Mouse (Mus musculus): ENCODE results near the gene Plxna1.

DNA sequence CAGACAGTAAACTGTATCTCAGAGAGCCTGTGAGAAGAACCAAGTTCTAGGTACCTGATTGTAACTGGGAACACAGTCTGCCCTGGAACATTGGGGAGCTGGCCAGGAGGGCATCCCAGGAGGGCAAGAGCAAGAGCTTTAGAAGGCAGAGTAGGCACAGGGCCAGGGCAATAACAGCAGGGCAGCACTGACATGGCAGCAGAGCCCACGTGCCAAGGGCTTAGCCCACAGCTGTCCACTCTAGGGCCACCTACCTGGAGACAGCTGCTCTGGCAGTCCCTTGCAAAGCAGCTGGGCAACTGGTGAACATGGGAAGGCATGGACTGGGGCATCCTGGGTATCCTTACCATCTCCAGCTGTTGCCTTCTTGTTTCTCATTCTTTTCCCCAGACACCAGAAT, 14.6 kb downstream of the Plxna1 start:
- no peak for TF ChIP-seq CTCF (conservative IDR thresholded peaks at IDR 0.05; ENCODE audit: low read length)
- no peak for TF ChIP-seq NANOG (IDR thresholded peaks at IDR 0.05; ENCODE audit: borderline replicate concordance, low read length)
- TF ChIP-seq POU5F1 (IDR thresholded peaks at IDR 0.05; ENCODE audit: borderline replicate concordance, low read length): no peak
